Mouse (Mus musculus): ENCODE measurements around the gene H2-DMb1.

Gene H2-DMb1

DNA sequence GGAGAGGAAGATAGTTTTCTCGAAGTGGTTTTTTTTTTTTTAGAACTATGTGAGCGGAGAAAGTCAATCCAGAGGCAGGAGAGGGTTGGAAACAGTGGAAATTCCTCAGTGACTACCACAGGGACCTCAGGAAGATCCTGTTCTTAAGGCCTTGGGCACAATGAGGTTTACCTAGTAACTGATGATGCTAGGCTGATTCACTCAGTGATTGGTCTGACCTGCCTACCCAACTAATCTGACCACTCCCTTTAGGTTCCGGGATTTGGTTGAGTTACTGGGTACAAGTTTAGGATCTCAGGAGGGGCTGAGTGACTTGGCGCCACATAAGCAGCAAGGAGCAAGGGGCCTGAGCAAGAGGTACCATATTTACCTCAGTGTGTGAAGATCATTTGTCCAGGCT is at the start of gene H2-DMb1:
TSS of gene H2-DMb1 (plus strand) at position 150 of the 400 bp plus-strand sequence.
- peak in 1 of 2 experiments; percentile 69 for DNase-seq (ENCODE audit: low spot score in 2 of 2)

DNA sequence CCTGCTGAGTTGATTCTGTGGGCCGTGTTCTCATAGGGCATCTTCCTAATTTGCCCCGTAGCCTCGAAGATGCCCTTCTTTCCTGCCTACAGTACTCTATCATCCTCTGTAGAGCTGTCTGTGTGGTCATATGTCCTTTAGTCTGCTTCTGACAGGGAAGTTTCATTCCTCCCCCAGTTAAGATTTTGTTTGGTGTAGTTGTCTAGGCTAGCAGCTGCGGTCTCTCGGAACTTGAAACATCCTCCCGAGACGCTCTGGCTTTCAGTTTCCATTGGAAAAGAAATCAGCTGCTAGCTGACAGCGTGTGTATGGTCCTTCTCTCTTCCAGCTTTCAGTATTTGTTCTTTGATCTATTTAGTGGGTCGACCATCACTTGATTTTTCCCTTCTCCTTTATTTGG is 48.1 kb upstream of the H2-DMb1 start:
- DNase-seq (ENCODE audit: low spot score in 2 of 2) = no peak

DNA sequence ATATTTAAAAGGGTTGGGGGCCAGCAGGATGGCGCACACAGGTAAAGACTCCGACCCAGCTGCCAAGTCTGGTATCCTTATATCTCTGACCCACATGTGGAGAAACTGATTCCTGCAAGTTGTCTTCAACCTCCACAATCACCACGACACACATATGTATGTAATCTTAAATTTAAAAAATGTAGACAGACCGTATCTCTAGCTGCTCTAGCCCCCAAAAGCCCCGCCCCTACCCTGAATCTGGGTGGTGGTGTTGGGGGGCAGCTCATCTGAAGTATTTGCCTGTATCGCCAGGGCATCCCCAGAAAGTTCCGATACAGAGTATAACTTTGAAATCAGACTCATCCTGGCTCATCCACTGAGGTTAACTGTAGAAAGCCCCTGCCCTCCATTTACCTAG is 46.3 kb upstream of the H2-DMb1 start:
- DNase-seq (ENCODE audit: low spot score in 2 of 2) = no peak

DNA sequence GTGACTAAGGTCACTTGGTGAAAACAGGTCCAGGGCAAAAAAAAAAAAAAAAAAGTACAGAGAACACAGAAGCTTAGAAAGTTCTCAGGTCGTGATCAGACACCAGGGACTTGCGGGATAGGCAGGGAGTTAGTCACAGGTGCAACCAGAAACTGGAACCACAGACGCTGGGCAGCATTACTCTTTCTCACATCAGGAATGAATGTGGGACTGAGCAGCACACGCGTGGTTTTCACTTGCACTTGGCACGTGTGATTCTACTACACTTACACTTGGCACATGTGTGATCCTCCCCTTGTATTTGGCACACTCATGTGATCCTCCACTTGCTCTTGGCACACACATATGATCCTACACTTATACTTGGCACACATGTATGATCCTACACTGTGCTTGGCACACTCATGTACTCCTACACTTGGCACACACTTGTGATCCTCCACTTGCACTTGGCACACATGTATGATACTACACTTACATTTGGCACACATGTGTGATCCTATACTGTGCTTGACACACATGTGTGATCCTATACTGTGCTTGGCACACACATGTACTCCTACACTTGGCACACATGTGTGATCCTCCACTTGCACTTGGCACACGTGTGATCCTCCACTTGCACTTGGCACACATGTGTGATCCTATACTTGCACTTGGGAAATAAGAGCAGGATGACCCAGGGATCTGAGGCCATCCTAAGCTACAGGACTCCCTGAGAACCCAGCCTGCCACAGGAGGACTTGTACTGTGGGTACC is 45.6 kb upstream of the H2-DMb1 start:
- DNase-seq (ENCODE audit: low spot score in 2 of 2) = no peak

DNA sequence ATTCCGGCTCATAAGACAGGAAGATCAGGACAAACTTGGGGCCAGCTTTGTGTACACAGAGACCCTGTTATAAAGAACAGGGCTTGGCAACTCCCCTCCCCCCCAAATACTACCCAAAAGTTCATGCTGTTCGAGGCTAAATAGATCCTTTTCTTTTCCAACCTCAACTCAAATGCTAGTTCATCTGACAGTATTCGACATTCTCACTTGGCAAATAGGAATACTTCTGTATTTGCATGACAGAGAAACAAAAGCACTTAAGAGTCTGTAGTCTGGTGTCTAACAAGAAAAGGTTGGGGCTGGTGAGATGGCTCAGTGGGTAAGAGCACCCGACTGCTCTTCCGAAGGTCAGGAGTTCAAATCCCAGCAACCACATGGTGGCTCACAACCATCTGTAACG is 44.4 kb upstream of the H2-DMb1 start:
- no peak for DNase-seq (ENCODE audit: low spot score in 2 of 2)

DNA sequence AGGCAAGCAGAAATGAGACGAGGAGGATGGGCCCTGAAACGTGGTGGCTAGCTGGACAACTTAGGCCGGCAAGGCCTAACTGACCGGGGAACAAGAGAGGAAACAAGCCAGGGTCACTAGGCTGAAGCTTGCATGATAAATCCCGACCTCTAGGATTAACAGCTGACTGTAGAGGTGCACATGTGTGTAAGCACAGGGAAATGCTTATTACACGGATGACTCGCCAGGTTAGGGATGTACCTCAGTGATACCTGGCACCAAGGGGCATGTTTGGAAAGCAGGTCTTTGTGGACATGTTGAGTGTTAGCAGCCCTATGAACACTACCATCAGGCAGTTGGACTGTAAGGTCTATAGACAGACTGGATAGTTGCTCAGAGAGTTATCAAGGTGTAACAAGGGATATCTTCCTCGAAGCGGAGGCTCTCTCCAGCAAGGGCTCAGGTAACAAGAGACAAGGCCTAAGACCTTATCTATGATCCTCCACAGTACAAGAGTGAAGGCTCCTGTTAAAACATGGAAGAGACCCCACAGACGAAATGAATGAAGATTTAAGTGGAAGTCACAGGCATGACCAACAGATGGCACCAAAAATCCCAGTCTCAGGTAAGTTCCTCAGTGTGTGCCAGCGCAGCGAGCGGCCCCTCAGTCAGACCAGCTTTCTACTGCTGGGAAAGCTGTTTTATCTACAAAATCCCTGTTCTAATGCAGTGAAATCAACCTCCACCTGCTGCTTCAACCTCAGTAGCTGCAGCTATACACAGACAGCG is 43.6 kb upstream of the H2-DMb1 start:
- no peak for DNase-seq (ENCODE audit: low spot score in 2 of 2)

DNA sequence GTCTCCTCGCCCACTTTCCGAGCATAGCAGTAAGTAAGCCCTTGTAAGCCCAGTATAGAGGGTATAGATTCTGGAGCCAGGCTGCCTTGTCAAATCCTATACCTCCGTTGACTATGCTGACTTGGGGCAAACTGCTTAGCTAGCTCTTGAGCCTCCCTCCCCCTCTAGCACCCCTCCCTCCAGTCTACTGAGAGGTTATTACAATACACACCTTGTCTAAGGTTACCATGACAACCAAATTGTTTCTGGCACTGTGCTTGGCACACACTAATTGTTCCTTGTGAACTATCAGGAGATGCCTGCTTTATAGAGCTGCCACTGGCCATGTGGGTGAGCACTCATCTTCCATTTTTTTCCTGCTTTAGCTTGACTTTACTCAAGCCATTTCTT is 43.1 kb upstream of the H2-DMb1 start:
- DNase-seq (ENCODE audit: low spot score in 2 of 2) = no peak

DNA sequence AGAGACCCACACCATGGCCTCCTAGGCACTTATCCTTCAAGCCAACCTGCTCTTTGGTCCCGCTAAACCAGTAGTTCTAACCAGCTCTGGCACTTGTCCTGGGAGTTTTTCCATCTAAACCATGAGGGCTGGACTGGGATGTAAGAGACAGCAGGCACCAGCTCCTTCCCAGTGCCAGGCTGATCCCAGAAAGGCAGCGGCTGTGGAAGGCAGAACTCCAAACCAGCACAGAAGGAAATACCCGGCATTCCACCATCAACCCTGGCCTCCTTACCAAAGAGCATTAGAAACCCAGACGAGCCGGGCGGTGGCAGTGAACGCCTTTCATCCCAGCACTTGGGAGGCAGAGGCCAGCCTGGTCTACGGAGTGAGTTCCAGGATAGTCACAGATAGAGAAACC is 42.6 kb upstream of the H2-DMb1 start:
- DNase-seq (ENCODE audit: low spot score in 2 of 2) = no peak

DNA sequence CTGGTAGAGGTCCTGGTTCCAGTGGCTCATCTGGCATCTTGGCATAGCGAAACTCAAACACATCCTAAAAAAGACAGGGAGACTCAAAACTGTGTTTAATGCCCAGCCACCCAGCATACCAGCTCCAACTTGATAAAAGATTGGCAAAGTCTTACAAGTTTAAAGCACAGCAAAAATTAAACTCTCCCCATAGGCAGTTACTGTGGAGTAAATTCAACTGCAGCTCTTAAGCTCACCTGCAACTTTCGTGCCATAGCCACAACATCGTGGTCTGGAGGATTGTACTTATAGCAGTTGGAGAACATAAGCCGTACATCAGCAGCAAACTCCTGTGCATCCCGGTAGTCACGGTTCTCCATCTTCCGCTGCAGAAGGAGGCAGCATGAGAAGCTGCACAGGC is 38.8 kb upstream of the H2-DMb1 start:
- DNase-seq (ENCODE audit: low spot score in 2 of 2) = no peak

DNA sequence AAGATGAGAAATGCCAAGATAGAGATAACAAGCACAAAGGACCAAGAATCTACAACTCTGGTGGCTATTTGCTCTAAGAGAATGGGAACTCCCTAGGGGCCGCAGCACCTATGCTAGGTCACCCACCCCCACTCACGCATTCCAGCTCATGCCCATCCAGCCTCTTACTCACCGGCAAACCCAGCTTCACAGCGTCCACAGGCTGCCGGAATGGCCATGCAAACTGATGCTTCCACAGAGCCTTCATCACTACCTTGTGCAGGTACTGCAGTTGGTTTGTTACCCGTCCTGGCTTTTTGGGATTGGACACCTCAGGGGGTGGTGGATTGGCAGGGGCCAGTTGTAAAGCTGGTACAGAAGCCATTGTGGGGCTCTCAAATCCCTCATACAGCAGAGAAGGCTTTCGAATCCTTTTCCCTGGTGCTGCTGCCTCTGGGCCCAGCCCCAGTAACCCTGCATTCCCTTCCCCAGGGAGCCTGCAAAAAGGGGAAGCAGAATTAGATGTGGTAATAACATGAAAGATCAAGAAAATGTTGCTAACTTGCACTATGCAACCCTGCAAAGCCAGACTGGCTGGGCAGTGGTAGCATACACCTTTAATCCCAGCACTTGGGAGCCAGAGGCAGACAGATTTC is 36.0 kb upstream of the H2-DMb1 start:
- no peak for DNase-seq (ENCODE audit: low spot score in 2 of 2)

DNA sequence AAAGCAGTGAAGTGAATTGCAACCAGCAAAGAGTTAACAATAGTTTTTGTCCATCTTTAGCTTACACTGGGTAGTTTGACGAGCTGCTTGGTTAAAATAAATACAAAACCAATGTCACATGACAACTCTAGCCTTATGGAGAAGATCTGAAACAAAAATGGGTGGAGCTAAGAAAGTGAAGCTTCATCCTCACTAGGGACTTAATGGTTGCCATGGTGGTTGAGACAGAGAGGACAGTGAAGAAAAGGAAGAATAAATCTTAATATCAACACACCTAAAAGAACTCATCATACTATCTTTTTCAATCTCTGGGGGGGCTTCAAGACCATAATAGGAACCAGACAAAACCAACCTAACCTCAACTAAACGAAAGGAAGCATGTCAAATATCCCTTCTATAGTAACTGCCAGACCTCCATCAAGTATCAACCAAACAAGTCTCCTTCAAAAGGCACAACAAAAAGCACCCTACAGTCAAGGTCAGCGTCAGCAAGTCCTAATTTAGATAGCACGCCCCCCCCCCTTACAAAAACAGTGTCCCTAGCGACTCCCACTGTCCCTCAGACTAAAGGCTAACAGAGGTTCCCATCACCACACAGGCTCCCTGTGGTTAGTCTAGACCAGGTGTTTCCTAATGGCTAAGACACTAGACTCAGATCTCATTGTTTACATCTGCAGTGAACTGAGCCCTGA is 35.3 kb upstream of the H2-DMb1 start:
- DNase-seq (ENCODE audit: low spot score in 2 of 2) = no peak

DNA sequence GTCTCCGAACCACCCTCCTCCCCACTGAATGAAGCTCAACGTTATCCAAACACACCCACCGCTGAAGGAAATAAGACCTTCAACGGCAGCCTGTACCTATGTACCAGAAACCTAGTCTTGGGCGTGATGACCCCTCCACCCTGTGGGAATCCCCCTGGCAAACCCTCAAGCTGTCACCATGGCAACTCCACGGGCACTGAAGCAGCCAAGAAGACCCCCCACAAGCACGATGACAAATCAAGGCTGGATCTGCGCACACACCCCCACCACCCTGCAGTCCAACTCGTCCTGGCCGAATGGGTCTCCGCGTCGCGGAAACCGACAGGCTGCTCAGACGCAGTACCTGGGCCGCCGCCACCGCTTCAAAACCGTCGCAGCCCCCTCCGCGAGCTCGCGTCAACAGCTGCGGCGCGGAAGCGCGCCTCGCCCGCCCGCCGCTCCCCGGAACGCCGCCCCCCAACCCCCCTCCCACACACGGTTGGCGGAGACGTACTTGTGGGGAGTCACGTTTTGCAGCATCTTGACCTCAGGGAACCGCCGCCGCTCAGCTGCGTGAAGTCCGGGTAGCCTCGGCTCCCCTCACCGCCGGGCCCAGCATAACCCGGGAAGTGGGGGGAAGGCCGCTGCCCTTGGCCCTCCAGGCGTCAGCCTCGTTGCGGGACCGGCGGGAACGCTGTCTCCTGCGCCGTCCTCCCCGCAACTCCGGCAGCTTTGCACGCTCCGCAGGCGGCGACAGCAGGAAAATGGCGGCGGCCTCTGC is 34.6 kb upstream of the H2-DMb1 start:
- peak in 1 of 2 experiments; percentile 50 for DNase-seq (ENCODE audit: low spot score in 2 of 2)

DNA sequence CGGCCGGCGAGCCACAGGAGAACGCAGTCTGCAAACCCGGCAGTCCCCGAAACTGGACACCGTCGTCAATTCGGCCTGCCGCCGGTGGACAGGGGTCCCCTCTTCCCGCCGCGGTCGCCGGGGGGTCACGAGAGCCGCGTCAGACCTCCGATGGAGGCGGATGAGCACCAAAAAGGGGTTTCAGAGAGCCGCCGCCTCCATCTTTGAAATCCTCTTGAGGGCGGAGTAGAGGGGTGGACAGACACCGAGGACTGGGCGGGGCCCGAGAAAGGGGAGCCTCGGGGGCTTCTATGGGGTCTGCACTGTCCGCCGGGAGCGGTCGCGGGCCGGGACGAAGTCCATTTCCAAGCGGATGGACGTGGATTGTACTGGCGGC is 34.0 kb upstream of the H2-DMb1 start:
- DNase-seq (ENCODE audit: low spot score in 2 of 2) = no peak

DNA sequence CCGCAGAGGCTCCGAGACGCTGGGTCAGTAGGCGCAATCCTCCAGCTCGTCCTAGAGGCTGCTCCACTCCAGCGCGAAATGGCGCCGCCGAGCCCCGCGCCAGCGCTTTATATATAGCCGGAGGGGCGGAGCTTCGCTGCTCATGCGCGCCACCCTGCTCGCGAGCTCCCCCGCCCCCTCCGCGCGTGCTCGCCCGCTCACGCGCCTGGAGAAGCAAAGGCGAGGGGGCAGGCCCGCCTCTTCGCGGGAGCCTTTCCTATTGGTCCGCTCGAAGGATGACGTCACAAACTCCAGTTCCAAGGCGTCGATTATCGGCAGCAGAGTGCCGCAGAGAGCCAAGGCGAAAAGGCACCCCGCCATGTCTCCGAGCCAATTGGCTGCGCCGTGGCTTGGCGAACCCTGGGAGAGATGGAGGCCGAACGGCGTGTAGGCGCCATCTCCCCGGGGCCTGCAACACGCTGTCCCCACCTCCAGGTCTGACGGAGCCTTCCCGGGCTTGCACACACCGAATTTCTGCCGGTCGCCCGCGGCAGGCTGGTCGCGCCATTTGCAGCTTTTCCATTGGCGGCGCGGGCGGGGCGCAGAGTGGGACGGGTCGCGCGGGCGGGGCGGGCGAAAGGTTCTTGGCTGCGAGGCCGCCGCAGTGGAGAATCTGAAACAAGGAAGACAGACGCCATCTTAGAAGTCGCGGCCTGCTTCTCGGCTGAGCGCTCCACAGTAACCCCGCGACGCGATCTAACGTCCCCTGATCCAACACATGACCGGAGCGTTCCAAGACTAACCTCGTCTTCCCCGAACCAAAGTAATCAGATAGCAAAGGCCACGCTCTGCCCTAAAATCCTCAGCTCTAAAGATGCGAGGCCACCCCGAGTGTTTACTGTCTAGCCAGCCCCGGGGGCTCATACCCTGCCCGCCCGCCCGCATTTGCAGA is 33.4 kb upstream of the H2-DMb1 start, which contains the start of gene H2-DMa:
TSS of gene H2-DMa (plus strand) at position 293 of the 931 bp plus-strand sequence.
- DNase-seq (ENCODE audit: low spot score in 2 of 2) = peak; percentile 98 to 99

DNA sequence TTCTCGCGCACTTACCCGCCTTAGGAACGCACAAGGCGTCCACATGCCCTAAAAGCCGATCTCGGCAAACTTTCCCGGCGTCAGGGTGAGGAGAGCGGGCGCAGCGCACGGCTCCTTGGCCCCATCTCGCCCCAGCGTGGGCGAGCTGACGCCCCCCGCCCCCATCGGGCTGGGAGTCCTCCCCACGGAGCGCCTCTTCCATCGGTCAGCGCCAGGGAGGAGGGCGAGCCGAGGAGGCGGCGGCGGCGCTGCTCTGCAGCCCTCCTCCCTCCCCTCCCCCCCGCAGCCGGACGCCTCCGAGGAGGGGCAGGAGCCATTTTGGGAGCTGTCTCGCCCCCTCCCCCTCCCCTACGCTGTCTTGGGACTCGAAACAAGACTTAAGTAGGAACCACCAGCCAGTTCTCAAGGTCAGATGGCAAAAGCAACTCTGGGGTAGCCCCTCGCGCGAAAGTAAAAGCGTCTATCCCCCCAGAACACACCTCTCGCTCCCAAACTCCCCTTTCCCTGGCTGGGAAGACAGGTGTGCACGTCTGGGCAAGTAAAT is 32.6 kb upstream of the H2-DMb1 start:
- peak in 1 of 2 experiments; percentile 87 for DNase-seq (ENCODE audit: low spot score in 2 of 2)

DNA sequence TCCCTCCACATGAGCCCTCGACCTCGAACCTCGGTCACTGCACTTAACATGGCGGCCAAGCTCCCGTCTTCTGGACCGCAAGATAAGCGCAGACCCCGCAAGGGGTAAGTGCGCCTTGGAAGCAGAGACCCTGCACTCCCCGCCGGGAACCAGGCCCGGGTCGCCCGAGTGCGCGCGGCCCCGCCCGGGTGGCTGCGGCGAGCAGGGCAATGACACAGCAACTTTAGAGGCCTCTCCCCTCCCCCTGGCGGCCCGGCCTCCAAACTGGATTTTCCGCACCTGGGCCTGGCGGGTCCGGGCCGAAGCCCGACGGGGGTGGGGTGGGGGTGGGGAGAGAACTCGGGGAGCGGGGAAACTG is 32.1 kb upstream of the H2-DMb1 start:
- DNase-seq (ENCODE audit: low spot score in 2 of 2) = no peak

DNA sequence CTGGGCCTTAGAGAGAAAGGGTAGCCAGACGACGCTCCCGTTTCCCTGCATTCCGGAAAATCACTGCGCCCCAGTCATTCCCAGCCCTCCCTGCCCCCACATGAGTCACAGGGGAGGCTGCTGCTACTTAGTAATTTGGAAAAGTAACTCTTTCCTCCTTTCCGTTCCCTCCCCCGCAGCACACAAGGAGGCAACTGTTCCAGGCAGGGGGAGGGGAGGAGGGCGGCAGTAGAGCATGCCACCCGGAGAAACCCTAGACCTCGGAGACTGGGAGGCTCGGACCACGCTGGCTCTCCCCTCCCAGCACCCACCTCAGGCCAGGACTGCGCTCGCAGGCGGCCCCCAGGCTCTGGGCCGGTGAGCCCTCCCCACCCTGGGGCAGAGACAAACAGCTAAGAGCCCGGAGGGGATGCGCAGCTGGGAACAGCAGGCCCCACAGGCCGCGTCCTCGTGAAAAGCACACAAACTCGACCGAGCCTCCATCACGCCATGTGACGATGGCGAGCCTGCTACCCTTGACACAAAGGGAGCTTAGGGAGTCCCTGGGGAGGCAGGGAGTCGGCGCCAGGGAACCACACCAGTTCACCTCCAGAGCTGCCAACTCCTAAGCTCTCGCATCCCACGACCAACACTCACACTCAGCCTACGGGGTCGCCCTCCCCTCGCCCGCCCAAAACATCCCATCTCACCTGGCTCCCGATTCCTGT is 31.5 kb upstream of the H2-DMb1 start:
- DNase-seq (ENCODE audit: low spot score in 2 of 2) = peak; percentile 91 to 92

DNA sequence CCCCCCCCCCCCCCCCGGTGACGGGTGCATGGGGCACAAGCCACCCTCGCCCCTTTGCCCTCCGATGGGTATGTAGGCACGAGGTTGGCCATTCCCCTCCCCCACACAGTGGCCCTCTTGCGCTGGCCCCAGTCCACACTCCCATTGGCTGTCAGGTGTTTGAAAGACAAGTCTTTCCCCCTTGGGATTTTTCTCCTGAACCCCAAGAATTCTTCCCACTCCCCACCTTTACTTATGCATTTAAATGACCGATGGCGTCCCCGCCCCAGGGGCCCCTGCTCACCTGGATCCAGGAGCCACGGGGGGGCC is 31.0 kb upstream of the H2-DMb1 start:
- peak in 1 of 2 experiments; percentile 66 for DNase-seq (ENCODE audit: low spot score in 2 of 2)

DNA sequence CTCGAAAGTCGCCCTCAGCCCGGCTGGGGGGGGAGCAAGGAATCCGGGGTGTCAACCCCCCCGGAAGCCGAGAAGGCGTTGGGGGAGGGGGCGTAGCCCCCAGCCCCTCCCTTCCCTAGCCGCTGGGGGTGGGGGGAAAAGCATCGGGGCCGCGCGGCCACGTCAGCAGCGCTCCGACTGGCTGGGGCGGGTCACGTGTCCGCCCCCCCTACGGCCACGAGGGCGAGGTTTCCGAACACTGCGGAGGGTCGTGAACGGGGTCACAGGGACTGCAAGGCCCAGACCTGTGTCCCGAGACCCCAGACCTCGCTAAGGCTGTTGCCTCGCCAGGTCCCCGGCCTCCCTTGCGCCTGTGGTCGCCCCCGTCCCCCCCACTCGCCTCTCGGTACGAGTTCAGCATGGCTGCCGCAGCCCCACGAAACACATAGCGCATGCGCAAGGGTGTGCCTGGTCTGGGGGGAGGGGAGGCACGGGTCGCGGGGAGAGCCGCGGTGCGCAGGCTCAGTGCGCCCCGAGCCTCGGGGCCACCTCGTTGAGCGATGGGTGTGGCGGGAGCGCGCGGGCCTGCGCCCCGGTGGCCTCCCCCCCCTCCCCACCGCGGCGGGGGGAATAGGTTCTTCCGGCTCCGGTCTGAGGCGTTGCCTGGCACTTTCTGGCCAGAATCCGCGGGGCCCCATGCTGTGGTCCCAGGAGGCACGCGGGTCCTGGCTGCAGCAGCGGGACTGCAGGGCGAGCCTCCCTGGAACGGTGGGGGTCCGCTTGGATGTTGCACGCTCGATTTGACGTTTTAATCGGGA is 30.5 kb upstream of the H2-DMb1 start, which contains the start of gene Brd2:
TSS of gene Brd2 (minus strand) at position 447 of the 797 bp plus-strand sequence.
- DNase-seq (ENCODE audit: low spot score in 2 of 2) = peak; percentile 90 to 95
